Mouse (Mus musculus): Measurements from ENCODE around the gene Gm42669. TPM values are rescaled to one million over a fixed set of nuclear protein-coding genes. Genes with fewer than 3 reads are reported as not detected.

The Gm42669 gene
- polyA plus RNA-seq, 1 experiment from 2014 or later: 0.16 TPM

GRCm38 (mm10) chr5:107534581-107534980 is 27.2 kb downstream of the Gm42669 start, which contains the start of gene 1700028K03Rik:
Gene 1700028K03Rik, plus strand, starts transcription at chr5:107534709.
- 73% methylated on average over 15 of the region's 15 CpGs for WGBS

GRCm38 (mm10) chr5:107541696-107542095 is 34.3 kb downstream of the Gm42669 start:
- Histone ChIP-seq H3K9me3 (replicated peaks; ENCODE audit: low read length) (no peaks in the 10 kb centered on the region), H3K4me1 (replicated peaks; ENCODE audit: insufficient read depth, low read length) (no peaks in the 10 kb centered on the region), H3K27me3 (ENCODE audit: insufficient read depth, low read length) (no peaks in the 10 kb centered on the region), H3K4me2 (ENCODE audit: low read length) (no peak overlapping the region), H3K4me3 (replicated peaks; ENCODE audit: low read depth, low read length) (no peak overlapping the region), H3K27ac (no peak overlapping the region), H3K9ac (ENCODE audit: low read depth, low read length) (no peak overlapping the region), H3K36me3 (ENCODE audit: insufficient read depth, low read length) (no peaks in the 10 kb centered on the region)
- 27% methylated on average over 7 of the region's 7 CpGs for WGBS
- peak; percentile 67 for DNase-seq (ENCODE audit: low spot score)
- ATAC-seq (replicated peaks; ENCODE audit: low FRiP score, low read depth): no peak; the same call in 1 of the 2 replicates
- no peak for TF ChIP-seq CTCF (IDR thresholded peaks at IDR 0.05; ENCODE audit: low read depth)

More at GRCm38 (mm10) chr5:107534581-107534980, 27.2 kb downstream of the Gm42669 start, which contains the start of gene 1700028K03Rik:
- TF ChIP-seq CTCF (IDR thresholded peaks at IDR 0.05; ENCODE audit: low read depth): no peak
- no peaks in the 10 kb centered on the region for H3K36me3 ChIP-seq (ENCODE audit: insufficient read depth, low read length)
- DNase-seq (ENCODE audit: low spot score): no peak
- no peaks in the 10 kb centered on the region for H3K4me1 ChIP-seq (replicated peaks; ENCODE audit: insufficient read depth, low read length)
- H3K4me2 ChIP-seq (ENCODE audit: low read length): no peak within 1 kb of the TSS
- H3K4me3 ChIP-seq (replicated peaks; ENCODE audit: low read depth, low read length): no peak within 1 kb of the TSS
- no peak for ATAC-seq (replicated peaks; ENCODE audit: low FRiP score, low read depth)
- H3K27ac ChIP-seq: no peak within 1 kb of the TSS
- H3K9ac ChIP-seq (ENCODE audit: low read depth, low read length): no peak within 1 kb of the TSS
- H3K9me3 ChIP-seq (replicated peaks; ENCODE audit: low read length): no peaks in the 10 kb centered on the region
- no peaks in the 10 kb centered on the region for H3K27me3 ChIP-seq (ENCODE audit: insufficient read depth, low read length)

- DNase-seq (ENCODE audit: low spot score) (no peak), ATAC-seq (replicated peaks; ENCODE audit: low FRiP score, low read depth) (no peak)
- WGBS: 79% methylated on average over 4 of the region's 4 CpGs
- Histone ChIP-seq H3K27ac (no peak overlapping the region), H3K9me3 (replicated peaks; ENCODE audit: low read length) (no peaks in the 10 kb centered on the region), H3K4me1 (replicated peaks; ENCODE audit: insufficient read depth, low read length) (no peaks in the 10 kb centered on the region), H3K27me3 (ENCODE audit: insufficient read depth, low read length) (no peaks in the 10 kb centered on the region), H3K9ac (ENCODE audit: low read depth, low read length) (no peak overlapping the region), H3K4me2 (ENCODE audit: low read length) (no peak overlapping the region), H3K36me3 (ENCODE audit: insufficient read depth, low read length) (0 out of 2 replicates have a peak, but pooled peaks cover 5% of the 10 kb centered on the region), H3K4me3 (replicated peaks; ENCODE audit: low read depth, low read length) (no peak overlapping the region)
- no peak for TF ChIP-seq CTCF (IDR thresholded peaks at IDR 0.05; ENCODE audit: low read depth)
Observed at GRCm38 (mm10) chr5:107545927-107546326, 38.5 kb downstream of the Gm42669 start.

- Histone ChIP-seq H3K36me3 (ENCODE audit: insufficient read depth, low read length) (0 out of 2 replicates have a peak, but pooled peaks cover 12% of the 10 kb centered on the region), H3K27ac (no peak overlapping the region), H3K9ac (ENCODE audit: low read depth, low read length) (no peak overlapping the region), H3K9me3 (replicated peaks; ENCODE audit: low read length) (no peaks in the 10 kb centered on the region), H3K4me2 (ENCODE audit: low read length) (no peak overlapping the region), H3K4me3 (replicated peaks; ENCODE audit: low read depth, low read length) (no peak overlapping the region), H3K4me1 (replicated peaks; ENCODE audit: insufficient read depth, low read length) (no peaks in the 10 kb centered on the region), H3K27me3 (ENCODE audit: insufficient read depth, low read length) (no peaks in the 10 kb centered on the region)
- TF ChIP-seq CTCF (IDR thresholded peaks at IDR 0.05; ENCODE audit: low read depth): no peak
- DNase-seq (ENCODE audit: low spot score): no peak
- WGBS: 89% methylated on average over 3 of the region's 3 CpGs
- ATAC-seq (replicated peaks; ENCODE audit: low FRiP score, low read depth): no peak
Observed at GRCm38 (mm10) chr5:107547955-107548354, 40.5 kb downstream of the Gm42669 start.

- H3K4me1 ChIP-seq (replicated peaks; ENCODE audit: insufficient read depth, low read length): no peaks in the 10 kb centered on the region
- no peak overlapping the region for H3K4me3 ChIP-seq (replicated peaks; ENCODE audit: low read depth, low read length)
- H3K36me3 ChIP-seq (ENCODE audit: insufficient read depth, low read length): 0 out of 2 replicates have a peak, but pooled peaks cover 12% of the 10 kb centered on the region
- DNase-seq (ENCODE audit: low spot score): no peak
- TF ChIP-seq CTCF (IDR thresholded peaks at IDR 0.05; ENCODE audit: low read depth): no peak
- no peak overlapping the region for H3K4me2 ChIP-seq (ENCODE audit: low read length)
- no peak for ATAC-seq (replicated peaks; ENCODE audit: low FRiP score, low read depth)
- no peak overlapping the region for H3K9ac ChIP-seq (ENCODE audit: low read depth, low read length)
- no peaks in the 10 kb centered on the region for H3K27me3 ChIP-seq (ENCODE audit: insufficient read depth, low read length)
- no peak overlapping the region for H3K27ac ChIP-seq
- H3K9me3 ChIP-seq (replicated peaks; ENCODE audit: low read length): no peaks in the 10 kb centered on the region
- 87% methylated on average over 3 of the region's 3 CpGs for WGBS
Observed at GRCm38 (mm10) chr5:107548444-107548843, 41.0 kb downstream of the Gm42669 start.

- ATAC-seq (replicated peaks; ENCODE audit: low FRiP score, low read depth): no peak
- H3K4me1 ChIP-seq (replicated peaks; ENCODE audit: insufficient read depth, low read length): no peaks in the 10 kb centered on the region
- DNase-seq (ENCODE audit: low spot score): no peak
- WGBS: 54% methylated on average over 5 of the region's 5 CpGs
- no peaks in the 10 kb centered on the region for H3K9me3 ChIP-seq (replicated peaks; ENCODE audit: low read length)
- H3K27ac ChIP-seq: no peak overlapping the region
- no peak overlapping the region for H3K4me2 ChIP-seq (ENCODE audit: low read length)
- 0 out of 2 replicates have a peak, but pooled peaks cover 16% of the 10 kb centered on the region for H3K36me3 ChIP-seq (ENCODE audit: insufficient read depth, low read length)
- no peak overlapping the region for H3K4me3 ChIP-seq (replicated peaks; ENCODE audit: low read depth, low read length)
- TF ChIP-seq CTCF (IDR thresholded peaks at IDR 0.05; ENCODE audit: low read depth): no peak
- H3K27me3 ChIP-seq (ENCODE audit: insufficient read depth, low read length): no peaks in the 10 kb centered on the region
- no peak overlapping the region for H3K9ac ChIP-seq (ENCODE audit: low read depth, low read length)
Observed at GRCm38 (mm10) chr5:107554336-107554735, 46.9 kb downstream of the Gm42669 start.

- TF ChIP-seq CTCF (IDR thresholded peaks at IDR 0.05; ENCODE audit: low read depth): no peak
- H3K4me2 ChIP-seq (ENCODE audit: low read length): no peak overlapping the region
- H3K9ac ChIP-seq (ENCODE audit: low read depth, low read length): no peak overlapping the region
- ATAC-seq (replicated peaks; ENCODE audit: low FRiP score, low read depth) (no peak), DNase-seq (ENCODE audit: low spot score) (no peak)
- WGBS: 80% methylated on average over 3 of the region's 3 CpGs
- no peaks in the 10 kb centered on the region for H3K27me3 ChIP-seq (ENCODE audit: insufficient read depth, low read length)
- no peak overlapping the region for H3K27ac ChIP-seq
- no peak overlapping the region for H3K4me3 ChIP-seq (replicated peaks; ENCODE audit: low read depth, low read length)
- no peaks in the 10 kb centered on the region for H3K9me3 ChIP-seq (replicated peaks; ENCODE audit: low read length)
- peaks cover 19% of the 10 kb centered on the region; the same call in 1 of the 2 replicates for H3K36me3 ChIP-seq (ENCODE audit: insufficient read depth, low read length)
- no peaks in the 10 kb centered on the region for H3K4me1 ChIP-seq (replicated peaks; ENCODE audit: insufficient read depth, low read length)
Observed at GRCm38 (mm10) chr5:107556969-107557368, 49.5 kb downstream of the Gm42669 start.
